ENCODE assay signal across 7 mouse cellular contexts in the genomic region with DNA sequence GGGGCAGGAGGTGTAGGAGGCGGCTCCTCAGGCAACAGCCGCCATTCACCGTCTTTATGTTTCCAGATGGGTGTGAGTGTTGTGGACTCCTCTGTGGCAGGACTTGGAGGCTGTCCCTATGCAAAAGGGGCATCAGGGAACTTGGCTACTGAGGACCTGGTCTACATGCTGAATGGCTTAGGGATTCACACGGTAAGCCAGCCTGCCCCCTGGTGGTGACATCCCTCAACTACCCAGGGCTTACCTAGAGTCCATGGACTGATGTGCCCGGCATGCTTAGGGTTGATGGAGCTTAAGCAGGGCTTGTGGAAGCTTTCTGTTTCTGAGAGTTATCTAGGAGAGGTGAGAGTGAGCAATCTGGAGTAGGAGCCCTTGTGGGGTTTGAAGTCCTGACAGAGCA. TPM values are rescaled to one million over a fixed set of nuclear protein-coding genes. Genes with fewer than 3 reads are reported as not detected.
DNase-seq lines count a peak whose midpoint lies in the region; ATAC-seq and TF ChIP-seq lines count a peak whose summit lies in the region.

No protein-coding gene starts in this region.

- TF ChIP-seq CTCF in bone marrow macrophage, adult 2 months (IDR thresholded peaks at IDR 0.05; ENCODE audit: low read depth, low read length) = peak; percentile 56; the same call in 1 of the 2 replicates
- peak; percentile 93 for TF ChIP-seq CTCF in lung, postnatal 0 days (IDR thresholded peaks at IDR 0.05)

- H3K9ac ChIP-seq in lung, postnatal 0 days (replicated peaks; ENCODE audit: low read depth) = no peak overlapping the region

- peaks cover 21% of the 10 kb centered on the region for H3K36me3 ChIP-seq in lung, postnatal 0 days (ENCODE audit: insufficient read depth, low read length)

- no peak overlapping the region for H3K4me3 ChIP-seq in bone marrow macrophage, adult 2 months (ENCODE audit: insufficient read depth, low read length)
- H3K4me3 ChIP-seq in lung, postnatal 0 days (ENCODE audit: low read depth, low read length) = no peak overlapping the region

- WGBS in lung, postnatal 0 days = 29% methylated on average over 5 of the region's 5 CpGs

- no peaks in the 10 kb centered on the region for H3K9me3 ChIP-seq in lung, postnatal 0 days (ENCODE audit: low read length)

- DNase-seq in 3134 (ENCODE audit: extremely low read depth, insufficient read length, low spot score) (peak; percentile 45), A20 (ENCODE audit: low read depth, low spot score) (peak; percentile 81)
- peak; percentile 85 for DNase-seq in kidney, postnatal 14 days
- DNase-seq in lung, postnatal 0 days (ENCODE audit: low spot score) = peak; percentile 73
- DNase-seq in right cerebral cortex, postnatal 4 days = peak; percentile 80

- peaks cover 9% of the 10 kb centered on the region for H3K4me1 ChIP-seq in bone marrow macrophage, adult 2 months (ENCODE audit: control insufficient read depth, insufficient read depth, low read length)
- no peaks in the 10 kb centered on the region for H3K4me1 ChIP-seq in lung, postnatal 0 days (ENCODE audit: insufficient read depth, low read depth, low read length)

- no peaks in the 10 kb centered on the region for H3K27me3 ChIP-seq in lung, postnatal 0 days (replicated peaks; ENCODE audit: insufficient read depth, low read length)

- TF ChIP-seq EP300 in lung, postnatal 0 days (IDR thresholded peaks at IDR 0.05) = no peak

- no peak overlapping the region for H3K4me2 ChIP-seq in lung, postnatal 0 days (replicated peaks; ENCODE audit: low read depth, low read length)

- no peak overlapping the region for H3K27ac ChIP-seq in bone marrow macrophage, adult 2 months (ENCODE audit: insufficient read depth, low read depth, low read length)
- no peak overlapping the region for H3K27ac ChIP-seq in lung, postnatal 0 days (ENCODE audit: low read length)

- ATAC-seq in erythroblast, adult 5-6 weeks (replicated peaks; ENCODE audit: low FRiP score, poor library complexity, severe bottlenecking) = peak; percentile 59
- ATAC-seq in lung, postnatal 0 days = no peak

- TF ChIP-seq POLR2A in bone marrow macrophage, adult 2 months (IDR thresholded peaks at IDR 0.05; ENCODE audit: borderline replicate concordance, low read depth, low read length) = no peak

RNA-seq across cellular contexts. Expression of a gene that starts 2.8 kb away (rescaled TPM):
- 4.7 and 5.6 TPM in 2 replicates for polyA plus RNA-seq in bone marrow macrophage, adult 2 months (2012; ENCODE audit: insufficient read depth, insufficient read length, missing spikeins)
- 2.3 and 7.9 TPM in 2 replicates for total RNA-seq in erythroblast, adult 5-6 weeks (2015; ENCODE audit: low replicate concordance)
- 2.3 and 4.2 TPM in 2 replicates for total RNA-seq in erythroblast, adult 5-6 weeks (2017; ENCODE audit: low replicate concordance)
- polyA plus RNA-seq in lung, postnatal 0 days (2015; fragmentation: Nextera tagmentation; extraction: Ambion mirVana) = 37.0 and 40.5 TPM in 2 replicates

RNA-seq across cellular contexts. Expression of a gene that starts 11.7 kb away (rescaled TPM):
- 74.7 and 77.1 TPM in 2 replicates for polyA plus RNA-seq in bone marrow macrophage, adult 2 months (2012; ENCODE audit: insufficient read depth, insufficient read length, missing spikeins)
- total RNA-seq in erythroblast, adult 5-6 weeks (2015; ENCODE audit: low replicate concordance) = 14.6 and 25.2 TPM in 2 replicates
- 4.5 and 6.1 TPM in 2 replicates for total RNA-seq in erythroblast, adult 5-6 weeks (2017; ENCODE audit: low replicate concordance)
- polyA plus RNA-seq in lung, postnatal 0 days (2015; fragmentation: Nextera tagmentation; extraction: Ambion mirVana) = 103 and 115 TPM in 2 replicates

RNA-seq across cellular contexts. Expression of a gene that starts 14.5 kb away (rescaled TPM):
- polyA plus RNA-seq in bone marrow macrophage, adult 2 months (2012; ENCODE audit: insufficient read depth, insufficient read length, missing spikeins) = 99.8 and 101 TPM in 2 replicates
- 17.3 and 45.4 TPM in 2 replicates for total RNA-seq in erythroblast, adult 5-6 weeks (2015; ENCODE audit: low replicate concordance)
- total RNA-seq in erythroblast, adult 5-6 weeks (2017; ENCODE audit: low replicate concordance) = 15.6 and 15.8 TPM in 2 replicates
- polyA plus RNA-seq in lung, postnatal 0 days (2015; fragmentation: Nextera tagmentation; extraction: Ambion mirVana) = 63.6 and 67.7 TPM in 2 replicates

RNA-seq across cellular contexts. Expression of a gene that starts 26.3 kb away (rescaled TPM):
- 31.0 and 31.5 TPM in 2 replicates for polyA plus RNA-seq in bone marrow macrophage, adult 2 months (2012; ENCODE audit: insufficient read depth, insufficient read length, missing spikeins)
- total RNA-seq in erythroblast, adult 5-6 weeks (2015; ENCODE audit: low replicate concordance) = 24.4 and 34.5 TPM in 2 replicates
- 72.0 and 131 TPM in 2 replicates for total RNA-seq in erythroblast, adult 5-6 weeks (2017; ENCODE audit: low replicate concordance)
- polyA plus RNA-seq in lung, postnatal 0 days (2015; fragmentation: Nextera tagmentation; extraction: Ambion mirVana) = 35.3 and 39.6 TPM in 2 replicates

RNA-seq across cellular contexts. Expression of a gene that starts 40.2 kb away (rescaled TPM):
- 418 and 432 TPM in 2 replicates for polyA plus RNA-seq in bone marrow macrophage, adult 2 months (2012; ENCODE audit: insufficient read depth, insufficient read length, missing spikeins)
- total RNA-seq in erythroblast, adult 5-6 weeks (2015; ENCODE audit: low replicate concordance) = 9.2 and 15.2 TPM in 2 replicates
- total RNA-seq in erythroblast, adult 5-6 weeks (2017; ENCODE audit: low replicate concordance) = 29.4 and 31.6 TPM in 2 replicates
- 107 and 131 TPM in 2 replicates for polyA plus RNA-seq in lung, postnatal 0 days (2015; fragmentation: Nextera tagmentation; extraction: Ambion mirVana)
